Mouse (Mus musculus) lung, postnatal 0 days (tissue): ENCODE measurements around the gene Slc6a9.

Experiments used
- CTCF ChIP-seq: IDR thresholded peaks from 2 replicates; pipeline ENCODE4 v1.5.1; 2016; ENCODE audit warnings: antibody characterized with exemption, mild to moderate bottlenecking
- EP300 ChIP-seq: IDR thresholded peaks from 2 replicates; pipeline ENCODE4 v1.6.1; 2016; ENCODE audit warnings: antibody characterized with exemption, mild to moderate bottlenecking, control low read depth

GRCm38 (mm10) chr4:117850871-117851270 is 16.6 kb downstream of the Slc6a9 start:
- no peak for TF ChIP-seq CTCF
- TF ChIP-seq EP300, result no peak
